Mouse (Mus musculus): ENCODE measurements around the gene Ostf1.
A peak's percentile ranks its signal among the peaks of the same experiment; 100 is the strongest.

Gene Ostf1

GRCm38 (mm10) chr19:18568828-18569430 lies 62.7 kb downstream of the Ostf1 start:
- no peak for DNase-seq (ENCODE audit: low spot score in 2 of 2)

GRCm38 (mm10) chr19:18567936-18568827 lies 63.4 kb downstream of the Ostf1 start:
- DNase-seq (ENCODE audit: low spot score in 2 of 2): no peak

- DNase-seq (ENCODE audit: low spot score in 2 of 2): no peak
Observed at GRCm38 (mm10) chr19:18567501-18567900, 64.1 kb downstream of the Ostf1 start.

- DNase-seq (ENCODE audit: low spot score in 2 of 2): no peak
Observed at GRCm38 (mm10) chr19:18557708-18558107, 73.9 kb downstream of the Ostf1 start.

GRCm38 (mm10) chr19:18555645-18556044 lies 76.0 kb downstream of the Ostf1 start:
- no peak for DNase-seq (ENCODE audit: low spot score in 2 of 2)

GRCm38 (mm10) chr19:18548668-18549067 lies 83.0 kb downstream of the Ostf1 start:
- DNase-seq (ENCODE audit: low spot score in 2 of 2): peak; percentile 54 to 67
